Mouse (Mus musculus): Measurements from ENCODE around the gene Slc35a5.
A peak's percentile ranks its signal among the peaks of the same experiment; 100 is the strongest.

The Slc35a5 gene

GRCm38 (mm10) chr16:45117200-45117599 lies 41.3 kb downstream of the Slc35a5 start:
- no peak for DNase-seq (ENCODE audit: low spot score)

- DNase-seq (ENCODE audit: low spot score) = peak; percentile 28
Observed at GRCm38 (mm10) chr16:45110498-45110897, 48.0 kb downstream of the Slc35a5 start.

GRCm38 (mm10) chr16:45108203-45108878 lies 50.2 kb downstream of the Slc35a5 start:
- no peak for DNase-seq (ENCODE audit: low spot score)

DNA sequence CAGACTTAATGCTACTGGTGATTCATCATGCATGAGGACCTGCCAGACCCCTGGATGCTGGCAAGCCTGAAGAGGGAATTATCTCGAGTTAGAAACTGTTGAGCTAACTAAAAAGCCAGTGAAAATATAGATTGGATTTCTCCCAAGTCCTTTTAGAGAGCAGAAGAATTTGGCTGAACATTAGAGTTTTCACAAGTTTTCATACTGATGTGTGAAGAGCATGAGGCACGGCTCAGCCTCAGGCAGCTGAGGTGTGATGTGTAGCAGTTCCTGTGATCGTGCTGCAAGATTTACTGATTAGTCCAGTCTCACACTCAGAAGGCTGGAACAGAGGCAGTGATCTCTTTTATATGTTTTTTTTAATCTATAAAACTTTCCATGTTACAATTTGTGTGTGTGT lies 53.5 kb downstream of the Slc35a5 start:
- no peak for DNase-seq (ENCODE audit: low spot score)

GRCm38 (mm10) chr16:45100892-45101291 lies 57.6 kb downstream of the Slc35a5 start:
- no peak for DNase-seq (ENCODE audit: low spot score)

DNA sequence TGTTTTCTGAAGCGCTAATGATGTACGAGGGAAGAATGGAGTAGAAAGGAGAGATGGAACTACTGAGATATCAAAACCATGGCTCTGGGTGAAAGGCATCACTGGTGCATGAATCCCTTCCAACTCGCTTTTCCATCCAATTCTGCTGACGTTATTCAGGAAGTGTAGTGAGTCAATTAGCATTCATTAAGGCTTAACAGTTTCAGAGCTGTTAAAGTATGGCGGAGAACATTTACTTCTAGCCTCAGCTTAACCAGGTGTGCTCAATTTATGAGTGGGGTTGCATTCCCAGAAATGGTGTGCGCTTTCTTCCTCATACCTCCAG lies 59.7 kb downstream of the Slc35a5 start:
- no peak for DNase-seq (ENCODE audit: low spot score)

DNA sequence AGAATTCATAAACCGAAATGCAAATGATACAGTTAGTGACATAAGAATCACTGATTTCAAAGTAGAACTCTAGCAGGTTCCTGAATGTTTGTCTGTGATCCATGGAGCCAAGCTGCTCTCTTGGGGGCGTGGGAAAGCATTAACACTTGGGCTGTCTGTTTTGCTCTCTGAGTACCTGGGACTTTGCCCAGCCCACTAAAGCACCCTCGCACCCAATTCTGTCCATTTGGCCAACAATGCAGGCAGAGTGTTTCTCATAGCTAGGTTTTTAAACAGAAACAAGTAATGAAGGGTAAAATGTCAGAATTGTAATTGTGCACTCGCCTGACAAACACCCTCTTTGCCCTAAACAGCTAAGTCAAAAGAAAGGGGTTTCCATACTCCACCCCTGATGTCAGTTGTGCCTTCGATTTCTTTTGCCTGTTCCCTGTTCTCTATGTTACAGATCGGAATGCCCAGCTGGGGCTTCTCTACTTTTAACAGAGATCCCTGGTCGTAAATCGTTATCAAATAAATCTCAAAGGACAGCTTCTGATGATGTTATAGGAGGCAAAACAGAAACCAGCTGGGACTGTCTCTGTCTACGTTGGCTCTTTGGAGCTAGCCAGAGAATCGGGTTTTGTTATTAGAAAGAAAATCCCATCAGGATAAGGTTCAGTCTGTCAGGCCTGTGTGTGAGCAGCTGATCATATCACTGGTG lies 60.2 kb downstream of the Slc35a5 start:
- peak; percentile 39 for DNase-seq (ENCODE audit: low spot score)

DNA sequence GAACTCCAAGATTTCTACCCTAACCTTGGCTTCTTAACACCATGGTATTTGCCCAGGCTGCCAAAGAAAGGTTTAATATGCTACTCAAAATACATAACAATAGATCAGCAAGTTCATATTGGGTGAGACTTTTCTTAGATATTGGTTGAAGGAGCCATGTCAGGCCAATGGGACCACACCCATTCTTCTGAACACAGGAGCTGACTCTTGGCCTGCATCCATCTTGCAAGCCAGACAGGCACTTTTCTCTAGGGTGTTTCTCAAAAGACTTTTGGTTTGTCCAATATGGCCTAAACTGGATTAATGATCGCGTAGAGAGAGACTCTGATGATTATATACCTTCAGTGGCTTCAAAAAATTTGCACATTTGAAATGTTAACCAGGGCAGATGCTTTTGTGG lies 61.0 kb downstream of the Slc35a5 start:
- DNase-seq (ENCODE audit: low spot score) = no peak

DNA sequence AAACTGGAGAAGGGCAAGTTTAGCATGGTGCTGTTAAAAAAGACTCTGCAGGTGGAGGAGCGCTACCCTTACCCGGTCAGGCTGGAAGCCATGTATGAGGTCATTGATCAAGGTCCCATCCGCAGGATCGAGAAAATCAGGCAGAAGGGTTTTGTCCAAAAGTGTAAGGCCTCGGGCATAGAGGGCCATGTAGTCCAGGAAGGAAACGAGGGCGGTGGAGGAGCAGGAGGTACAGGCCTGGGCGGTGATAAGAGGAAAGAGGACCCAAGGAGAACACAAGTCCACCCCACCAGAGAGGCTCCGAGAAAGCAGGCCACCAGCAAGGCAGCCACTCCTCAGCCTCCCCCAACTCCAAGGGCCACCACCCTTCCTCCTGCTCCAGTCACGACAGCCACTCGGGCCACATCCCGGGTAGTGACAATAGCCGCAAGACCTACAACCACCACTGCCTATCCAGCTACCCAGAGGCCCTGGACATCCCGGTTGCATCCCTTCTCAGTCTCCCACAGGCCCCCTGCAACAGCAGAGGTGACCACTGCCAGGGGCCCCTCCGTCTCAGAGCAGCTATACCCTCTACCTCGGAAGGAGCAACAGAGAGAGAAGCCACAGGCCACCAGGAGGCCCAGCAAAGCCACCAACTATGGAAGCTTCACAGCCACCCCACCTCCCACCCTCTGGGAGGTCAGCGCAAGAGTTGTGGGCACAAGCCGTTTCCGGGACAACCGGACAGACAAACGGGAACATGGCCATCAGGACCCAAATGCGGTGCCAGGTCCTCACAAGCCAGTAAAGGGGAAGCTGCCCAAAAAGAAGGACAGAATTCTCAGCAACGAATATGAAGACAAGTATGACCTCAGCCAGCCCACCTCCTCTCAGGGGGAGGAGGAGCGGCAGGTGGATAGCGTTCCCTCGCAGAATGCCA lies 62.7 kb downstream of the Slc35a5 start:
- no peak for DNase-seq (ENCODE audit: low spot score)

DNA sequence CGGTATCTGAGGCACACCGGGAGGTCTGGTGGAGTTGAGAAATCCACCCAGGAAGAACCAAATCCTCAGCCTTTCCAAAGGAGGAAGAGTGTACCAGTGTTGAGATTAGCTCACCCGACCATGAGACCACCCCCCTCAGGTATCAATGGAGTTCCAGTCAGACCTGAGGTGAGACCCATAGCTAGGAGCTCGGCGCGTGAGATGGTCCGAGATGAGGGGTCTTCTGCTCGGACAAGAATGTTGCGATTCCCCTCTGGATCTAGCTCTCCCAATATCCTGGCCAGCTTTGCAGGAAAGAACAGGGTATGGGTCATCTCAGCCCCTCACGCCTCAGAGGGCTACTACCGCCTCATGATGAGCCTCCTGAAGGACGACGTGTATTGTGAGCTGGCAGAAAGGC lies 63.5 kb downstream of the Slc35a5 start:
- DNase-seq (ENCODE audit: low spot score) = no peak

- peak; percentile 49 for DNase-seq (ENCODE audit: low spot score)
Observed at GRCm38 (mm10) chr16:45094136-45094756, 64.3 kb downstream of the Slc35a5 start.

DNA sequence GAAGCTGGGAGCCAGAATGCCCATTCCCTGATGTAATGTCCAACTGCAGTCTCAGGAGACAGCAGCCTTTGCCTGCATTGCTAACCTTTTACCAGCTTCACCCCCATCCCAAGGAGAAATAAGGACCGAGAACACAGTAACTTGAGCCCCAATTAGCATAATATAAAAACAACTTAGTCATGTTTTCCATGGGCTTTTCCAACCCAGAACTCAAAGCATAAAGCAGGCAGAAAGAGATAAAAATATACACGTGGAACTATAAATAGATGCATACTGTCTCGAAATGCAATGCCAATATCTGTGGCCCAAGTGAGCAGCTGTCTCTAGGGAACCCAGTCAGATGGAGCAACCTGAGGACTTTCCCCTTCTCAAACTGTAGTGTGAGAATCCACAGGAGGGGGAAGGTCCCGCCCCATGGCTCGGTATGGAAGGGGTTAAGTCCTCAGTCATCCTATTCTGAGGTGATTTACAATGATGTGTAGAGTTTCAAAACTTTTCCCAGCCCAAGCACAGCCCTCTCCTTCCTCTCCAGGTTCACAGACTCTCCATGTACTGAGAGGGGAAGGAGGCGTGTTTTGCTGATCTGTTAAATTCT lies 65.3 kb downstream of the Slc35a5 start, which contains the start of gene Ccdc80:
Gene Ccdc80 (plus strand): TSS at position 266 of the 595 bp plus-strand sequence.
- peak; percentile 70 for DNase-seq (ENCODE audit: low spot score)

DNA sequence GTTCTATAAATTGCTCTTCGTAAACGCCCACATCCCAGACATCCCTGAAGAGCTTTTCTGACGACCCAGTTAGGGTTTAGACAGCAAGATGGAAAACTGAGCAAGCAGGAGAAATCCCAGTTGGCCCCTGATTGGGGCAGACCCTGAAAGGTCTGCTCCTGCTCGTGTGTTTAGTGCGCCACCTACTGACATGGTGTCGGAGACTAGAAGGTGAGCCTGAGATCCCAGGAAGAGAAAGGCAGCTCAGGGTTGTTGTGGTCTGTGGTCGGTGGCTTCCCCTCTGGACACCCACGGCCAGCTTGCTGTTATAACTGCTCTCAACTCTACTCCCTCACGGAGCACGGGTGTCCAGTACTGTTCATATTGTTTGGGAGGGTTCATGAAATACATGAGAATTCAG lies 68.5 kb downstream of the Slc35a5 start:
- peak; percentile 89 for DNase-seq (ENCODE audit: low spot score)

Data from embryo, embryonic 10.5 days (tissue).